9 mouse cellular contexts compared by ENCODE assay signal in genomic region chr4:109238428-109239268, GRCm38 (mm10). TPM values are rescaled to one million over a fixed set of nuclear protein-coding genes. Genes with fewer than 3 reads are reported as not detected.
A peak's percentile ranks its signal among the peaks of the same experiment; 100 is the strongest.
DNase-seq lines count a peak whose midpoint lies in the region; ATAC-seq and TF ChIP-seq lines count a peak whose summit lies in the region.
"Had no signal": no experiment of that assay in that cellular context is flagged by ENCODE, and none has a peak within 500 bp of the region (broad histone marks: within the 10 kb centered on the region; RNA-seq: fewer than 3 reads in every experiment).

No protein-coding gene starts in this region.

- DNase-seq in heart, adult 11 months = peak; percentile 94
- peak; percentile 80 for DNase-seq in MEL (ENCODE audit: low read depth, low spot score)
- DNase-seq in embryonic facial prominence, embryonic 14.5 days (ENCODE audit: low spot score) = peak; percentile 64
- peak; percentile 69 for DNase-seq in layer of hippocampus, adult 9-11 months
- DNase-seq in testis, postnatal 14 days (ENCODE audit: low spot score) = peak; percentile 58

- no peak overlapping the region for H3K4me2 ChIP-seq in heart, embryonic 11.5 days
- H3K4me2 ChIP-seq in embryonic facial prominence, embryonic 14.5 days (ENCODE audit: low read depth, low read length) = no peak overlapping the region
- no peak overlapping the region for H3K4me2 ChIP-seq in liver, embryonic 12.5 days
- H3K4me2 ChIP-seq: embryonic facial prominence, embryonic 12.5 days had no signal

- 79% methylated on average over 24 of the region's 24 CpGs for WGBS in heart, embryonic 11.5 days (ENCODE audit: insufficient replicate concordance)
- 59% methylated on average over 24 of the region's 24 CpGs for WGBS in embryonic facial prominence, embryonic 14.5 days
- WGBS in liver, embryonic 12.5 days (ENCODE audit: insufficient replicate concordance) = 81% methylated on average over 24 of the region's 24 CpGs

- H3K27me3 ChIP-seq in heart, embryonic 11.5 days (ENCODE audit: control insufficient read depth, insufficient read depth, low read length) = no peaks in the 10 kb centered on the region
- no peaks in the 10 kb centered on the region; a peak in 1 of 4 replicates for H3K27me3 ChIP-seq in MEL (ENCODE audit: control insufficient read depth in 1 of 2, insufficient read depth in 2 of 2, low read length in 2 of 2)
- H3K27me3 ChIP-seq in embryonic facial prominence, embryonic 14.5 days (replicated peaks; ENCODE audit: control insufficient read depth, insufficient read depth, low read length) = no peaks in the 10 kb centered on the region
- no peaks in the 10 kb centered on the region for H3K27me3 ChIP-seq in liver, embryonic 12.5 days (replicated peaks)
- H3K27me3 ChIP-seq: embryonic facial prominence, embryonic 12.5 days had no signal

- H3K4me1 ChIP-seq in heart, embryonic 11.5 days (ENCODE audit: control insufficient read depth, insufficient read depth, low read length) = peaks cover 5% of the 10 kb centered on the region
- peaks cover 2 to 11% of the 10 kb centered on the region in 2 experiments; a peak in 3 of 4 replicates for H3K4me1 ChIP-seq in MEL (ENCODE audit: control insufficient read depth in 1 of 2, insufficient read depth in 2 of 2, low read length in 2 of 2)
- H3K4me1 ChIP-seq in embryonic facial prominence, embryonic 14.5 days (ENCODE audit: control insufficient read depth, insufficient read depth, low read length) = peaks cover 7% of the 10 kb centered on the region; the same call in 1 of the 2 replicates
- H3K4me1 ChIP-seq in liver, embryonic 12.5 days = no peaks in the 10 kb centered on the region

- TF ChIP-seq EP300 in MEL (IDR thresholded peaks at IDR 0.05; ENCODE audit: low read depth in 1 of 2, low read length in 2 of 2) = 0 out of 4 replicates have a peak, but pooled peaks of 1 of the 2 experiments have one; percentile 11

- no peak for ATAC-seq in heart, embryonic 11.5 days (replicated peaks; ENCODE audit: insufficient number of reproducible peaks, low FRiP score, low TSS enrichment)
- peak; percentile 71 for ATAC-seq in embryonic facial prominence, embryonic 14.5 days (ENCODE audit: low read depth)
- no peak for ATAC-seq in erythroblast, adult 5-6 weeks (replicated peaks; ENCODE audit: low FRiP score, poor library complexity, severe bottlenecking)
- ATAC-seq in liver, embryonic 12.5 days = no peak

- no peak overlapping the region for H3K4me3 ChIP-seq in heart, embryonic 11.5 days (ENCODE audit: low read depth, low read length)
- H3K4me3 ChIP-seq in MEL (ENCODE audit: control insufficient read depth in 1 of 2, insufficient read depth in 1 of 2, low read depth in 2 of 2, low read length in 2 of 2) = no peak overlapping the region
- H3K4me3 ChIP-seq in embryonic facial prominence, embryonic 14.5 days (ENCODE audit: low read depth, low read length) = no peak overlapping the region
- no peak overlapping the region for H3K4me3 ChIP-seq in liver, embryonic 12.5 days
- H3K4me3 ChIP-seq: embryonic facial prominence, embryonic 12.5 days had no signal

- TF ChIP-seq RAD21 in MEL (IDR thresholded peaks at IDR 0.05; ENCODE audit: low read depth, low read length) = no peak

- TF ChIP-seq CTCF in MEL (IDR thresholded peaks at IDR 0.05 in 2 of 3, conservative IDR thresholded peaks at IDR 0.05 in 1 of 3; ENCODE audit: control insufficient read depth in 1 of 3, insufficient read depth in 1 of 3, low read depth in 2 of 3, low read length in 3 of 3, poor library complexity in 1 of 3, severe bottlenecking in 1 of 3) = no peak

- no peak overlapping the region for H3K27ac ChIP-seq in heart, embryonic 11.5 days (ENCODE audit: low read depth, low read length)
- no peak overlapping the region for H3K27ac ChIP-seq in MEL (ENCODE audit: control insufficient read depth, low read depth, low read length)
- 0 out of 2 replicates have a peak overlapping the region, but pooled peaks have one; percentile 17 for H3K27ac ChIP-seq in embryonic facial prominence, embryonic 14.5 days (replicated peaks; ENCODE audit: low read depth, low read length)
- H3K27ac ChIP-seq in liver, embryonic 12.5 days = no peak overlapping the region
- H3K27ac ChIP-seq: embryonic facial prominence, embryonic 12.5 days had no signal

- no peak overlapping the region for H3K9ac ChIP-seq in heart, embryonic 11.5 days (ENCODE audit: low read depth, low read length)
- H3K9ac ChIP-seq in MEL (ENCODE audit: control insufficient read depth, low read depth, low read length, poor library complexity, severe bottlenecking) = no peak overlapping the region
- H3K9ac ChIP-seq in embryonic facial prominence, embryonic 14.5 days (ENCODE audit: low read depth, low read length) = no peak overlapping the region
- H3K9ac ChIP-seq in liver, embryonic 12.5 days = no peak overlapping the region
- H3K9ac ChIP-seq: embryonic facial prominence, embryonic 12.5 days had no signal

- no peaks in the 10 kb centered on the region for H3K9me3 ChIP-seq in heart, embryonic 11.5 days (replicated peaks; ENCODE audit: control insufficient read depth, low read length)
- no peaks in the 10 kb centered on the region for H3K9me3 ChIP-seq in MEL (replicated peaks; ENCODE audit: insufficient read depth, low read length)
- no peaks in the 10 kb centered on the region for H3K9me3 ChIP-seq in embryonic facial prominence, embryonic 14.5 days (ENCODE audit: control insufficient read depth, low read length)
- H3K9me3 ChIP-seq in liver, embryonic 12.5 days (replicated peaks) = no peaks in the 10 kb centered on the region
- H3K9me3 ChIP-seq: embryonic facial prominence, embryonic 12.5 days had no signal

- H3K79me2 ChIP-seq in MEL (ENCODE audit: control insufficient read depth, insufficient read depth, low read length, poor library complexity) = no peaks in the 10 kb centered on the region

- TF ChIP-seq POLR2A in MEL (IDR thresholded peaks at IDR 0.05; ENCODE audit: control insufficient read depth in 1 of 2, insufficient read depth in 1 of 2, low read depth in 1 of 2, low read length in 2 of 2, poor library complexity in 1 of 2) = no peak

- no peaks in the 10 kb centered on the region for H3K36me3 ChIP-seq in heart, embryonic 11.5 days (ENCODE audit: control insufficient read depth, insufficient read depth, low read length)
- peaks cover 0 to 7% of the 10 kb centered on the region in 2 experiments; a peak in 2 of 4 replicates for H3K36me3 ChIP-seq in MEL (ENCODE audit: control insufficient read depth in 1 of 2, insufficient read depth in 2 of 2, low read length in 2 of 2)
- no peaks in the 10 kb centered on the region for H3K36me3 ChIP-seq in embryonic facial prominence, embryonic 14.5 days (ENCODE audit: control insufficient read depth, insufficient read depth, low read length)
- H3K36me3 ChIP-seq in liver, embryonic 12.5 days = no peaks in the 10 kb centered on the region
- H3K36me3 ChIP-seq: embryonic facial prominence, embryonic 12.5 days had no signal

TF ChIP-seq in MEL, 35 proteins besides CTCF, POLR2A, EP300 and RAD21:
- TF ChIP-seq MYC (IDR thresholded peaks at IDR 0.05; ENCODE audit: low read depth, low read length) (0 out of 2 replicates have a peak, but pooled peaks have one; percentile 27), JUND (IDR thresholded peaks at IDR 0.05; ENCODE audit: low read depth, low read length) (peak; percentile 35; the same call in 1 of the 2 replicates), ZNF384 (IDR thresholded peaks at IDR 0.05; ENCODE audit: low read depth, low read length) (peak; percentile 85), HCFC1 (IDR thresholded peaks at IDR 0.05; ENCODE audit: low read depth, low read length) (no peak), ETS1 (IDR thresholded peaks at IDR 0.05; ENCODE audit: low read depth, low read length) (no peak), TBP (IDR thresholded peaks at IDR 0.05; ENCODE audit: low read depth, low read length) (no peak), ZMIZ1 (IDR thresholded peaks at IDR 0.05; ENCODE audit: low read depth, low read length) (no peak), MAX (IDR thresholded peaks at IDR 0.05; ENCODE audit: low read length) (peak; percentile 53; the same call in 1 of the 2 replicates)

RNA-seq across cellular contexts. Expression of gene Calr4, which starts 4.4 kb away (rescaled TPM):
- 0.23 and 0.34 TPM in 2 replicates for polyA plus RNA-seq in heart, embryonic 11.5 days (2014; fragmentation: Nextera tagmentation; extraction: Ambion mirVana)
- not detected in 2 replicates for total RNA-seq in MEL (2012; rRNA removed)
- under 1 TPM in 1 of 2 experiments, not detected in 1; 0.04 TPM for polyA plus RNA-seq in MEL (2012; ENCODE audit: insufficient read depth in 1 of 2, insufficient read length in 2 of 2, low read depth in 1 of 2, low replicate concordance in 2 of 2, missing spikeins in 1 of 2)
- polyA plus RNA-seq in embryonic facial prominence, embryonic 14.5 days (2014; fragmentation: Nextera tagmentation; extraction: Ambion mirVana) = 0.24 and 0.37 TPM in 2 replicates
- not detected in 2 replicates for total RNA-seq in erythroblast, adult 5-6 weeks (2015; ENCODE audit: low replicate concordance)
- not detected in 2 replicates for total RNA-seq in erythroblast, adult 5-6 weeks (2017; ENCODE audit: low replicate concordance)
- polyA plus RNA-seq in liver, embryonic 12.5 days (2016; fragmentation: Nextera tagmentation; extraction: Ambion mirVana) = not detected in 2 replicates

RNA-seq across cellular contexts. Expression of gene Osbpl9, which starts 36.6 kb away (rescaled TPM):
- polyA plus RNA-seq in heart, embryonic 11.5 days (2014; fragmentation: Nextera tagmentation; extraction: Ambion mirVana) = 46.2 and 56.0 TPM in 2 replicates
- 14.9 and 19.7 TPM in 2 replicates for total RNA-seq in MEL (2012; rRNA removed)
- polyA plus RNA-seq in MEL (2012; ENCODE audit: insufficient read depth in 1 of 2, insufficient read length in 2 of 2, low read depth in 1 of 2, low replicate concordance in 2 of 2, missing spikeins in 1 of 2) = 10 to 100 TPM in 1 of 2 experiments, not detected in 1; 42.6 TPM
- polyA plus RNA-seq in embryonic facial prominence, embryonic 14.5 days (2014; fragmentation: Nextera tagmentation; extraction: Ambion mirVana) = 54.7 and 65.2 TPM in 2 replicates
- 54.8 and 76.5 TPM in 2 replicates for total RNA-seq in erythroblast, adult 5-6 weeks (2015; ENCODE audit: low replicate concordance)
- 33.3 and 46.8 TPM in 2 replicates for total RNA-seq in erythroblast, adult 5-6 weeks (2017; ENCODE audit: low replicate concordance)
- polyA plus RNA-seq in liver, embryonic 12.5 days (2016; fragmentation: Nextera tagmentation; extraction: Ambion mirVana) = 32.8 and 33.3 TPM in 2 replicates

RNA-seq across cellular contexts. Expression of gene Eps15, which starts 41.4 kb away (rescaled TPM):
- 38.5 and 45.6 TPM in 2 replicates for polyA plus RNA-seq in heart, embryonic 11.5 days (2014; fragmentation: Nextera tagmentation; extraction: Ambion mirVana)
- total RNA-seq in MEL (2012; rRNA removed) = 19.7 and 21.6 TPM in 2 replicates
- 100 to 1,000 TPM in 1 of 2 experiments, 10 to 100 TPM in 1; 53.3 to 107 TPM for polyA plus RNA-seq in MEL (2012; ENCODE audit: insufficient read depth in 1 of 2, insufficient read length in 2 of 2, low read depth in 1 of 2, low replicate concordance in 2 of 2, missing spikeins in 1 of 2)
- 40.9 and 45.3 TPM in 2 replicates for polyA plus RNA-seq in embryonic facial prominence, embryonic 14.5 days (2014; fragmentation: Nextera tagmentation; extraction: Ambion mirVana)
- 62.3 and 67.7 TPM in 2 replicates for total RNA-seq in erythroblast, adult 5-6 weeks (2015; ENCODE audit: low replicate concordance)
- total RNA-seq in erythroblast, adult 5-6 weeks (2017; ENCODE audit: low replicate concordance) = 53.4 and 81.4 TPM in 2 replicates
- polyA plus RNA-seq in liver, embryonic 12.5 days (2016; fragmentation: Nextera tagmentation; extraction: Ambion mirVana) = 53.0 and 54.2 TPM in 2 replicates
